Mouse (Mus musculus): ENCODE results near the gene Cdca8.
"Not testable (repeated sequence)": the region's sequence is repeated elsewhere in the genome, so short reads cannot be mapped to it uniquely, and the experiment has no call there.

Gene Cdca8

GRCm38 (mm10) chr4:124939211-124939610 lies at the start of gene Cdca8:
Gene Cdca8 (minus strand): TSS chr4:124939311.
- not testable (repeated sequence) for DNase-seq (ENCODE audit: low read depth, low spot score)

GRCm38 (mm10) chr4:124988382-124988781 lies 49.3 kb upstream of the Cdca8 start:
- no peak for DNase-seq (ENCODE audit: low read depth, low spot score)

- no peak for DNase-seq (ENCODE audit: low read depth, low spot score)
Observed at GRCm38 (mm10) chr4:124987711-124988097, 48.6 kb upstream of the Cdca8 start.

- DNase-seq (ENCODE audit: low read depth, low spot score) = no peak
Observed at GRCm38 (mm10) chr4:124986739-124987710, 47.9 kb upstream of the Cdca8 start.

GRCm38 (mm10) chr4:124985671-124986602 lies 46.8 kb upstream of the Cdca8 start, which contains the start of gene Rspo1:
Gene Rspo1 (plus strand): TSS chr4:124986430.
- no peak for DNase-seq (ENCODE audit: low read depth, low spot score)

GRCm38 (mm10) chr4:124984871-124985670 lies 46.0 kb upstream of the Cdca8 start:
- DNase-seq (ENCODE audit: low read depth, low spot score) = no peak

DNA sequence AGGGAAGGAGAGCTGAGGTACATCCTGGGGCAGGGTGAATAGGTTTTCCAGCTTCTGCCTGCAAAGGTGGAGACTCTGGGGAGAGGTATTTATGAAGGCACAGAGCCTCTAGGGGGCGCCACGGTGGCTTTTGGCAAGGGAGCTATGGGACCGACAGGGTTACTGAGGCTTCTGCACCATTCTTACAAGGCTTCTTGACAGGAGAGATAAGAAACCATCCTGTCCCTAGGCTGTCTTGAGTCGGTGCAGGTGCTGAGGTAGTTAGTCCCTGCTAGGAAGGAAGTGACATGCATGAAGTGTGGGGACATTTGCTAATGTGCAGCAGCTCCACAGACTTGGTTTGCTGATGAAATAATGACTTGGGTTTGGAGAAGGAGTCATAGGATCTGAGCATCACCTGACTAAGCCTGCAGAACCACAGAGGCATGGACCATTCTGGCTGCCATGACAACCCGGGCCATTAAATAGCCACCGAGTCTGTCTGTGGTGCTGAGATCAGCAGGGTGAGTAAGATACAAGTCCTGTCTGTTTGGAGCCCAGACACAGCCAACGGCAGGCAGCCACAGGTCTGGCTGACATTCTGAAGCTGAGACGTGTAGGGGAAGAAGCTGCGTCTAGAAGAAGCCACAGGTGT lies 44.9 kb upstream of the Cdca8 start:
- DNase-seq (ENCODE audit: low read depth, low spot score) = no peak

GRCm38 (mm10) chr4:124978201-124978600 lies 39.1 kb upstream of the Cdca8 start:
- DNase-seq (ENCODE audit: low read depth, low spot score) = no peak

- DNase-seq (ENCODE audit: low read depth, low spot score) = no peak
Observed at GRCm38 (mm10) chr4:124973296-124973695, 34.2 kb upstream of the Cdca8 start.

DNA sequence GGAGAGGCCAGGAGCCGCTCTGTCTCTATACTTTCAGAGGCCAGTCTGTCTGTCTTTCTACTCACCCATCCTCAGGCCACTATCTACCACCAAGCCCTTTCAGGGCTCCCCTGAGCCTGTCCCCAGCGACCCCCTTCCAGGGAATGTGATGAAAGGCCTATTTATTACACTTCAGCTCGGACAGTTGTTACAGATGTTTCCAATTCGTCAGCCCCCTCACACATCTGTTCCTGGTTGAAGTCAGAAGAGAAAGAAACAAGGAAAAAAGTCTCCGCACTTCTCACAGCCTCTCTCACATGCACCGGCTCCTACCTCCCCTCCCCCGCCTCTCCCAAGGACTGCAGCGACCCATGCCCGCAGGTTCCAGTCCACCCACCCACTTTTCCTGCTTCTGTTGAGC lies 33.2 kb upstream of the Cdca8 start:
- no peak for DNase-seq (ENCODE audit: low read depth, low spot score)

GRCm38 (mm10) chr4:124971094-124971493 lies 32.0 kb upstream of the Cdca8 start:
- DNase-seq (ENCODE audit: low read depth, low spot score) = no peak

DNA sequence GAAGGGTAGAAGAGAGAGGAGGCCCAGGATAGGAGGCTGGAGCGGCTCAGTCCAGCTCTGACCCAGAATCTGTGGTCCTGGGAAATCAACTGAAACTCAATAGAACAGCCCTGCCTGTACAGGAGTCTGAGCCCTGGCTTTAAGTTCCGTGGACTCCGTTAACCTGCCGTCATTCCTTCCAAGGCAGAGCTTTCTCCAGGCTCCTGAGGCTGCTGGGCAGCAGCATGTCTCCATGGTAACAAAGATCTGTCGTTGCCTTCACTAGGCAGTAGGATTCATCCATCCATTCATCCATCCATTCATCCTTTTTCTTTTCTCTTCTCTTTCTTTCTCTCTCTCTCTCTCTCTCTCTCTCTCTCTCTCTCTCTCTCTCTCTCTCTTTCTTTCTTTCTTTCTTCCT lies 31.6 kb upstream of the Cdca8 start:
- DNase-seq (ENCODE audit: low read depth, low spot score) = no peak

DNA sequence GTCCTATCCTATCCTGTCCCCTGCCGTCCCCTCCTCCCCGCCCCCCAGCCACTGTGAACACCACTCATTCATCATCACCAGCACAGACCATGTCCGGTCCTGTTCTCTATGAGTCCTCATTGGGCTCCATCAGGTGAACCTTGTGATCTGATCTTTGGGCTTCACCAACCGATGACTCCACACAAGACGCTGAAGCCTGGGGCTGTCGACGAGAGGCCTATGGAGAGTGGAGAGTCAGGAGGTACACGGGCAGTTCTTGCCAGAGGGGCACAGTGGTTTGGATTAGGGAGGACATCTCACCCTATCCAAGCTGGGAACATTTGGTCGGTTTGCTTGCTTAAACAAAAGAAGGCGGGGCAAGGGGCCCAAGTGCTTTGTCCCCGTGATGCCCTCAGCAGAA lies 31.1 kb upstream of the Cdca8 start:
- no peak for DNase-seq (ENCODE audit: low read depth, low spot score)

- no peak for DNase-seq (ENCODE audit: low read depth, low spot score)
Observed at GRCm38 (mm10) chr4:124969219-124969848, 30.2 kb upstream of the Cdca8 start.

- DNase-seq (ENCODE audit: low read depth, low spot score) = no peak
Observed at GRCm38 (mm10) chr4:124968711-124969110, 29.6 kb upstream of the Cdca8 start.

DNA sequence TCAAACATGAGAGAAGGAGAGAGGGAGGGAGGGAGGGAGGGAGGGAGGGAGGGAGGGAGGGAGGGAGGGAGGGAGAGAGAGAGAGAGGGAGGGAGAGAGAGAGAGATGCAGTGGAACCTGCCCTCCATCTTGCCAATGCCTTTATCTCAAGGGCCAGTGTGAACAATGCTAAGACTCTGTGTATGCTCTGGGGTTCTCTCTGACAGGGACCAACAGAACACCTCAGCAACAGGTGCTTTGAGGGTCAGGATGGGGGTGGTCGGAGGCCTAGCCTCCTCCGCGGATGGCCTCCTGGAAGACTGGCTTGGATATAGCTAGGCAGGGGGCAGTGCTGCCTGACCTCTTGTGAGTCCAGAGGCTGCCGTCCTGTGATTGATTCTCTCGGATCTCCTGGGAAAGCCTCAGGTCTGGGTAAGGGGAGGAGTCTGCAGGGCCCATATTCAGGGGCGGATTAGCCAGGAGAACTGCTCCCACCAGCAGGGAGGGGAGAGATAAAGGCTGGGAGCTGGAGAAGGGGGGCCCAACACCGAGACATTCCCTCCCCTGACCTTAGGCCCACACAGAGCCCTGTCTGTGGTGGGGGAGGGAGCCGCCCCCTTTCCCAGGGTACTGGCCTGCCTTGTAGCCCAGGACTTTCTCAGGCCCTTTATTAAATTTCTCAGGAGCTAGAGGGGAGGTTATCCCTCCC lies 25.9 kb upstream of the Cdca8 start:
- DNase-seq (ENCODE audit: low read depth, low spot score) = no peak

- DNase-seq (ENCODE audit: low read depth, low spot score) = no peak
Observed at GRCm38 (mm10) chr4:124962576-124962975, 23.5 kb upstream of the Cdca8 start.

GRCm38 (mm10) chr4:124960940-124961339 lies 21.8 kb upstream of the Cdca8 start:
- DNase-seq (ENCODE audit: low read depth, low spot score) = no peak

DNA sequence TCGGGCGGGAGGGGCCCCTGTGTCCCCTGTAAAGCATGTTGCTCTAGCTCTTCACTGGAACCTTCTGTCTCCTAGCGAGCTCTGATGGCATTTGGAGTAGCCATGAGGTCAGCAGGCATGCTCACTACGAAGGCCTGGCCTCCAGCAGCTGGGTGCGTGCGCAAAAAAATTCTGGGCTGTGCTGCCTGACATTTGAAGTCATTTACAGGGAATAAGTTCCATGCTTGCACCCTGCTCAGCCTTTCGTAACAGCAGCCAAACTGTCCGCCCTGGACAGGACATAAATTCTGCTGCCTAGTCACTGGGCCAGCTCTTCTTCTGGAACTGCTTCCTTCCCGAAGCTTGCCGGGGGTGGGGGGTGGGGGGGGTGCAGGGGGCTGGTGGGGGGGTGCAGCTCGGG lies 20.0 kb upstream of the Cdca8 start:
- DNase-seq (ENCODE audit: low read depth, low spot score) = peak; percentile 23

DNA sequence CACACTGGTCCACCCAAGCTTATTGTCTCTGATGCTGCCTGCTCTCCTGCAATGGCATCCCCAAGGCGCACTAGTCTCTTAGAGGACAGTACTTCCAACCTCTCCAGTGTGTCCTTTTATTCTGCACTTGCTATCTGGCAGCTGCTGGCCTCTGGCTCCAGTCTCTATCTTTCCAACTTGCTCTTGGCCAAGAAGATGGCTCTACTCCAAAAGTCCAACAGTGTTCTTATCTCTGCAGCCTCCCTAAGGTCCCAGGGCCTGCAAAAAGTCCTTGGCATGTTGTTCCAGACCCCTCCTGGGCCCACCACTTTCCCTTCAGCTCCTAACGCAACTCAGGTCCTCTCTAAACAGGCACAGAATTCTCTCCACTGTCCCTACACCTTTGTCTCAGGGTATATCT lies 18.2 kb upstream of the Cdca8 start:
- no peak for DNase-seq (ENCODE audit: low read depth, low spot score)

Measured in skeletal muscle tissue, adult 2 months (tissue).